Mouse (Mus musculus) testis, adult 2 months (tissue): Measurements from ENCODE around the gene Rspo1.

Source experiments
- CTCF ChIP-seq: fragments of 200-500 bp; IDR thresholded peaks from 2 replicates; pipeline ENCODE4 v1.5.1; 2012; ENCODE audit warnings: low read depth, mild to moderate bottlenecking, inconsistent platforms, low read length, moderate library complexity; ENCODE audit not compliant: control insufficient read depth, insufficient read depth, insufficient replicate concordance
- POLR2A ChIP-seq: fragments of 200-500 bp; IDR thresholded peaks from 2 replicates; pipeline ENCODE4 v1.6.1; 2012; ENCODE audit warnings: low read depth, mild to moderate bottlenecking, inconsistent platforms, low read length, moderate library complexity; ENCODE audit not compliant: control insufficient read depth

- TF ChIP-seq POLR2A (no peak), CTCF (no peak)
Measured at GRCm38 (mm10) chr4:124990325-124990724, 4.1 kb downstream of the Rspo1 start.
